In the genomic region with DNA sequence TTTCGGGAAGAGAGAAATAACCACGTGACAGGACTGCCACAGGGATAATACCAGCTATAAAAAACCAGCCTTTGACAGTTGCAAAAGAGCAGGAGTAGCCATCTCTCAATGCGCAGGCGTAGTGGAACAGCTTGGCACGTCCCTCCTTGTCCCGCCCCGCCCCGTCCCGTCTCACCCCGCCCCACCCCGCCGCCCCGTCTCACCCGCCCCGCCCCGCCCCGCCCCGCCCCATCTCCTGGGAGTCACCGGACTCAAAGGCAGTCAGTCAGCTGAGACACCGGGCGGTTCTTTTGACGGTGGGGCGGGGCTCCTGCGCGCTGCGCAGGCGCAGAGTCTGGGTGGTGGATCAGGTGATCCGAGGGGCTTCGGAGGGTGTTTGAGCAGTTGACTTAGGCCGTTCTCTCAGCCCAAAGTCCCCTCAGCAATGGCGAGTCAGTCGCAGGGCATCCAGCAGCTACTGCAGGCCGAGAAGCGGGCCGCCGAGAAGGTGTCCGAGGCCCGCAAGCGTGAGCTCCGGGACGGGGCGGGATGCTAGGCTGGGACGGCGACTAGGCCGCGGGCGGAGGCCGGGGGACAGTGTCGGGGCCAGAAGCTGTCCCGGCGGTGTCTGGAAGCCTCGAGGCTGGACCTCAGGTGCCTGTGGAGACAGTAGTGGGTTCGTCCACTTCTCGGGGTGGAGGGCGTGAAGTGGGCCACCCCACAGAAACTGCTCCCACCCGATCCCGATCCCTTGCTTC, we compare ENCODE assay signal across 8 mouse cellular contexts. TPM values are rescaled to one million over a fixed set of nuclear protein-coding genes. Genes with fewer than 3 reads are reported as not detected.
A peak's percentile ranks its signal among the peaks of the same experiment; 100 is the strongest.
DNase-seq lines count a peak whose midpoint lies in the region; TF ChIP-seq lines count a peak whose summit lies in the region.

Atp6v1g1 (plus strand) TSS at position 279 of the 737 bp plus-strand sequence.

- H3K4me3 ChIP-seq in cortical plate, adult 2 months (ENCODE audit: insufficient read depth, low read length) = peak within 1 kb of the TSS; percentile 83

- TF ChIP-seq CTCF in cortical plate, adult 2 months (IDR thresholded peaks at IDR 0.05; ENCODE audit: extremely low read depth, insufficient read depth, low read length) = no peak

- peak; percentile 80 for TF ChIP-seq POLR2A in cortical plate, adult 2 months (IDR thresholded peaks at IDR 0.05; ENCODE audit: extremely low read depth, insufficient read depth, low read length)

- intact Hi-C loops in left cerebral cortex, postnatal 14 days (cut with DNase I) = no loop called here

- H3K4me1 ChIP-seq in cortical plate, adult 2 months (ENCODE audit: control insufficient read depth, insufficient read depth, low read length) = peaks cover 6% of the 10 kb centered on the region

- peak within 1 kb of the TSS; percentile 93 for H3K27ac ChIP-seq in cortical plate, adult 2 months (ENCODE audit: insufficient read depth, low read length)

- DNase-seq in adipocyte (ENCODE audit: low spot score) = peak; percentile 91
- peak; percentile 95 for DNase-seq in gastrocnemius, postnatal 10 days
- peak; percentile 94 for DNase-seq in induced T-regulatory cell, adult 2 months (ENCODE audit: low read depth)
- peak; percentile 95 to 96 for DNase-seq in left cerebral cortex, postnatal 14 days (ENCODE audit: low spot score in 2 of 2)
- DNase-seq in mesoderm, embryonic 11.5 days (ENCODE audit: low read depth, low spot score) = peak; percentile 97
- DNase-seq in right cerebral cortex, postnatal 36 days (ENCODE audit: low spot score in 2 of 2) = peak; percentile 94
- DNase-seq in yolk sac, embryonic 10.5 days (ENCODE audit: low spot score) = peak; percentile 97

RNA-seq across cellular contexts. Expression of gene Atp6v1g1, which starts in this region (rescaled TPM):
- polyA plus RNA-seq in cortical plate, adult 2 months (2012; rRNA removed) = 123 and 124 TPM in 2 replicates
- total RNA-seq in gastrocnemius, postnatal 10 days (2021) = 100 to 1,000 TPM; 279 to 306 TPM
- total RNA-seq in left cerebral cortex, postnatal 14 days (2021) = 100 to 1,000 TPM; 132 to 140 TPM

Comparison
In these comparisons a context has a peak if more than half of its experiments do, and no peak if none do; other contexts are left out.
1. Peak in every context shown above with its lines: DNase-seq, H3K4me3 ChIP-seq and H3K27ac ChIP-seq.